Mouse (Mus musculus): ENCODE results near the gene Pygo1.

DNA sequence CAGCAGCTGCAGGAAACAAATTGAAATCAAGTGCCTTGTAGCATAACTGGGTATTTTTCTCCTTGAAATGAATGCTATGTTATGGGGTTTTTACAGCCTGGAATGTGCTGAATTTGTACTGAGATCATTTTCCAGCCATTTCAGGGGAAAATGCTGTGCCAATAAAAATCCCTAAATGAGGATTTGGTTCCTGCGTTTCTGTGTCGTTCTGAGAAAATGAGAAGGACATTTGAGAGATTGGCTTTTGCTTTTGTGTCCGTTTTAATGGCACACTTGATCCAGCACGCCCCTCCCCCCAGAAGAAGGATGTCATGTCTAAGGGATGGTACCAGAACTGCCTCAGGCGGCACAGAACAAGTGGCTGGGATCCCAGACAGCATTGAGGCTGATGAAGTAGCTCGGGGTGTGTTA is 18.7 kb upstream of the Pygo1 start:
- TF ChIP-seq CTCF (IDR thresholded peaks at IDR 0.05; ENCODE audit: control insufficient read depth, insufficient read depth, insufficient read length) (no peak), MAX (IDR thresholded peaks at IDR 0.05) (no peak)

All from C2C12 (cell line).